Mouse (Mus musculus) CH12.LX (cell line): ENCODE data around the gene Gga1. TPM values are rescaled to one million over a fixed set of nuclear protein-coding genes. Genes with fewer than 3 reads are reported as not detected.

Experiments used
- DNase-seq: peaks from one replicate; pipeline ENCODE4 v3.0.0-alpha.2; 2013; ENCODE audit errors: extremely low read depth
- H3K27ac ChIP-seq: 2 replicates; pipeline ENCODE4 v1.5.1; 2012; ENCODE audit warnings: low read depth, mild to moderate bottlenecking, control low read depth, moderate library complexity; ENCODE audit not compliant: insufficient read depth
- H3K27me3 ChIP-seq: replicated peaks from 2 replicates; pipeline ENCODE3; 2012; ENCODE audit warnings: inconsistent platforms
- H3K36me3 ChIP-seq, 2 experiments: replicated peaks in 1 of 2; 2 replicates each; pipeline versions ENCODE3 to v1.6.1; 2012; ENCODE audit warnings: inconsistent platforms in 1 of 2, low read length in 1 of 2, mild to moderate bottlenecking in 1 of 2, mixed read lengths in 1 of 2, moderate library complexity in 1 of 2; ENCODE audit not compliant: control insufficient read depth in 1 of 2, insufficient read depth in 1 of 2
- H3K4me1 ChIP-seq, 2 experiments: 2 replicates each; pipeline ENCODE4 v1.6.1; 2012; ENCODE audit warnings: inconsistent platforms in 1 of 2, moderate library complexity in 1 of 2; ENCODE audit not compliant: insufficient read depth in 2 of 2, control insufficient read depth in 1 of 2
- H3K4me2 ChIP-seq: 2 replicates; pipeline ENCODE4 v1.6.1; 2012; ENCODE audit warnings: low read depth, mild to moderate bottlenecking, control low read depth; ENCODE audit not compliant: poor library complexity, insufficient read depth, severe bottlenecking
- H3K4me3 ChIP-seq, 3 experiments: fragments of 150-350 bp in 1 of 3; sonication (generic) in 1 of 3; replicated peaks in 1 of 3; 2 replicates each; pipeline versions ENCODE3 to v1.5.1; 2011 to 2012; ENCODE audit warnings: low read depth in 2 of 3, low read length in 2 of 3, mild to moderate bottlenecking in 2 of 3, moderate library complexity in 2 of 3, control low read depth in 1 of 3, improper control_type of control experiment in 1 of 3, inconsistent platforms in 1 of 3, mixed read lengths in 1 of 3; ENCODE audit not compliant: poor library complexity in 1 of 3
- H3K79me2 ChIP-seq: replicated peaks from 2 replicates; pipeline ENCODE4 v1.6.1; 2012; ENCODE audit warnings: mild to moderate bottlenecking, moderate library complexity; ENCODE audit not compliant: control insufficient read depth, poor library complexity, insufficient read depth, severe bottlenecking; ENCODE audit errors: extremely low read depth
- H3K9ac ChIP-seq: 2 replicates; pipeline ENCODE4 v1.6.1; 2012; ENCODE audit warnings: low read depth, mild to moderate bottlenecking, control low read depth, moderate library complexity; ENCODE audit not compliant: insufficient read depth
- H3K9me3 ChIP-seq: replicated peaks from 2 replicates; pipeline ENCODE3; 2012; ENCODE audit warnings: low read length, inconsistent platforms, mixed read lengths
- CHD2 ChIP-seq: IDR thresholded peaks from 2 replicates; pipeline ENCODE4 v1.6.1; 2011; ENCODE audit warnings: low read length, improper control_type of control experiment
- CTCF ChIP-seq, 2 experiments: IDR thresholded peaks in 1 of 2; conservative IDR thresholded peaks in 1 of 2; 2 replicates each; pipeline ENCODE4 v1.5.1; 2011 to 2012; ENCODE audit warnings: low read depth in 2 of 2, low read length in 2 of 2, improper control_type of control experiment in 1 of 2, inconsistent platforms in 1 of 2, mild to moderate bottlenecking in 1 of 2, moderate library complexity in 1 of 2
- ELF1 ChIP-seq: IDR thresholded peaks from 2 replicates; pipeline ENCODE4 v1.6.1; 2014; ENCODE audit warnings: low read depth, mild to moderate bottlenecking, inconsistent platforms, low read length, improper control_type of control experiment
- ETS1 ChIP-seq: conservative IDR thresholded peaks from 2 replicates; pipeline ENCODE4 v1.6.1; 2012; ENCODE audit warnings: low read depth, mild to moderate bottlenecking, inconsistent platforms, low read length, improper control_type of control experiment, moderate library complexity
- GABPA ChIP-seq: IDR thresholded peaks from 2 replicates; pipeline ENCODE4 v1.6.1; 2012; ENCODE audit warnings: low read depth, low read length, improper control_type of control experiment, inconsistent platforms; ENCODE audit not compliant: insufficient replicate concordance
- HCFC1 ChIP-seq: IDR thresholded peaks from 2 replicates; pipeline ENCODE4 v1.6.1; 2012; ENCODE audit warnings: low read depth, mild to moderate bottlenecking, inconsistent platforms, low read length, improper control_type of control experiment
- IRF4 ChIP-seq: IDR thresholded peaks from 2 replicates; pipeline ENCODE4 v1.6.1; 2014; ENCODE audit warnings: low read depth, mild to moderate bottlenecking, inconsistent platforms, low read length, improper control_type of control experiment
- KAT2A ChIP-seq: IDR thresholded peaks from 2 replicates; pipeline ENCODE4 v1.6.1; 2012; ENCODE audit warnings: low read length, improper control_type of control experiment, inconsistent platforms; ENCODE audit not compliant: insufficient replicate concordance
- MAX ChIP-seq: IDR thresholded peaks from 2 replicates; pipeline ENCODE4 v1.6.1; 2011; ENCODE audit warnings: low read length, improper control_type of control experiment
- MAZ ChIP-seq: IDR thresholded peaks from 2 replicates; pipeline ENCODE4 v1.6.1; 2012; ENCODE audit warnings: low read depth, mild to moderate bottlenecking, inconsistent platforms, low read length, improper control_type of control experiment, moderate library complexity
- MEF2A ChIP-seq: IDR thresholded peaks from 2 replicates; pipeline ENCODE4 v1.6.1; 2014; ENCODE audit warnings: low read depth, mild to moderate bottlenecking, inconsistent platforms, low read length, improper control_type of control experiment, borderline replicate concordance
- MYC ChIP-seq: IDR thresholded peaks from 2 replicates; pipeline ENCODE4 v1.6.1; 2011; ENCODE audit warnings: low read depth, mild to moderate bottlenecking, improper control_type of control experiment, low read length
- NELFE ChIP-seq: IDR thresholded peaks from 2 replicates; pipeline ENCODE4 v1.6.1; 2011; ENCODE audit warnings: low read depth, low read length, improper control_type of control experiment
- NRF1 ChIP-seq: IDR thresholded peaks from 2 replicates; pipeline ENCODE4 v1.6.1; 2014; ENCODE audit warnings: low read depth, mild to moderate bottlenecking, inconsistent platforms, low read length, improper control_type of control experiment, moderate library complexity
- POLR2A ChIP-seq: IDR thresholded peaks from 2 replicates; pipeline ENCODE4 v1.6.1; 2011; ENCODE audit warnings: low read depth, mild to moderate bottlenecking, improper control_type of control experiment, low read length
- RAD21 ChIP-seq: IDR thresholded peaks from 2 replicates; pipeline ENCODE4 v1.6.1; 2011; ENCODE audit warnings: low read depth, mild to moderate bottlenecking, low read length, improper control_type of control experiment, moderate library complexity
- SIN3A ChIP-seq: IDR thresholded peaks from 2 replicates; pipeline ENCODE4 v1.6.1; 2012; ENCODE audit warnings: low read length, improper control_type of control experiment, inconsistent platforms
- TBP ChIP-seq: conservative IDR thresholded peaks from 2 replicates; pipeline ENCODE4 v1.6.1; 2011; ENCODE audit warnings: low read depth, low read length, improper control_type of control experiment
- TCF12 ChIP-seq: IDR thresholded peaks from 2 replicates; pipeline ENCODE4 v1.6.1; 2014; ENCODE audit warnings: low read depth, mild to moderate bottlenecking, inconsistent platforms, low read length, improper control_type of control experiment
- UBTF ChIP-seq: IDR thresholded peaks from 2 replicates; pipeline ENCODE4 v1.6.1; 2012; ENCODE audit warnings: low read depth, mild to moderate bottlenecking, inconsistent platforms, low read length, improper control_type of control experiment, moderate library complexity
- USF2 ChIP-seq: conservative IDR thresholded peaks from 2 replicates; pipeline ENCODE4 v1.6.1; 2011; ENCODE audit warnings: low read depth, low read length, improper control_type of control experiment
- ZKSCAN1 ChIP-seq: IDR thresholded peaks from 2 replicates; pipeline ENCODE4 v1.6.1; 2012; ENCODE audit warnings: low read depth, inconsistent platforms, low read length, improper control_type of control experiment, borderline replicate concordance
- ZMIZ1 ChIP-seq: IDR thresholded peaks from 2 replicates; pipeline ENCODE4 v1.6.1; 2012; ENCODE audit warnings: low read depth, mild to moderate bottlenecking, inconsistent platforms, low read length, improper control_type of control experiment
- ZNF384 ChIP-seq: IDR thresholded peaks from 2 replicates; pipeline ENCODE4 v1.6.1; 2012; ENCODE audit warnings: low read depth, low read length, improper control_type of control experiment, inconsistent platforms
- dilution Hi-C: fragments of 300-500 bp; cut with MboI; formaldehyde crosslinking; loops from 2 replicates; pipeline ENCODE4 v1.14.3; 2020; ENCODE audit warnings: low sequenced_read_pairs; ENCODE audit not compliant: extremely low pct_unique_long_range_greater_than_20kb, extremely low pct_ligation_motif_present
- in situ Hi-C: fragments of 300-500 bp; cut with MboI; formaldehyde crosslinking; loops from 3 replicates; pipeline ENCODE4 v1.14.3; 2019; ENCODE audit warnings: low sequenced_read_pairs, low pct_ligation_motif_present, low pct_unique_long_range_greater_than_20kb, mixed read lengths
- polyA plus RNA-seq: library from polyadenylated mRNA; unstranded; fragments of >175 nt; gene quantifications from 2 replicates; pipeline ENCODE4 v1.2.1, GENCODE M21; 2012; ENCODE audit warnings: low read depth; ENCODE audit not compliant: insufficient read length
- total RNA-seq, 2 experiments: library from RNA; depleted of rRNA; stranded (reverse); fragments of 300-350 nt in 1 of 2; fragments of >200 nt in 1 of 2; gene quantifications; 2 replicates each; pipeline ENCODE4 v1.2.3; 2012 to 2014

Gga1 gene
- total RNA-seq (2012; rRNA removed) (13.7 and 14.1 TPM in 2 replicates), total RNA-seq (2014; rRNA removed) (4.6 and 5.7 TPM in 2 replicates), polyA plus RNA-seq (23.5 and 24.5 TPM in 2 replicates)

DNA sequence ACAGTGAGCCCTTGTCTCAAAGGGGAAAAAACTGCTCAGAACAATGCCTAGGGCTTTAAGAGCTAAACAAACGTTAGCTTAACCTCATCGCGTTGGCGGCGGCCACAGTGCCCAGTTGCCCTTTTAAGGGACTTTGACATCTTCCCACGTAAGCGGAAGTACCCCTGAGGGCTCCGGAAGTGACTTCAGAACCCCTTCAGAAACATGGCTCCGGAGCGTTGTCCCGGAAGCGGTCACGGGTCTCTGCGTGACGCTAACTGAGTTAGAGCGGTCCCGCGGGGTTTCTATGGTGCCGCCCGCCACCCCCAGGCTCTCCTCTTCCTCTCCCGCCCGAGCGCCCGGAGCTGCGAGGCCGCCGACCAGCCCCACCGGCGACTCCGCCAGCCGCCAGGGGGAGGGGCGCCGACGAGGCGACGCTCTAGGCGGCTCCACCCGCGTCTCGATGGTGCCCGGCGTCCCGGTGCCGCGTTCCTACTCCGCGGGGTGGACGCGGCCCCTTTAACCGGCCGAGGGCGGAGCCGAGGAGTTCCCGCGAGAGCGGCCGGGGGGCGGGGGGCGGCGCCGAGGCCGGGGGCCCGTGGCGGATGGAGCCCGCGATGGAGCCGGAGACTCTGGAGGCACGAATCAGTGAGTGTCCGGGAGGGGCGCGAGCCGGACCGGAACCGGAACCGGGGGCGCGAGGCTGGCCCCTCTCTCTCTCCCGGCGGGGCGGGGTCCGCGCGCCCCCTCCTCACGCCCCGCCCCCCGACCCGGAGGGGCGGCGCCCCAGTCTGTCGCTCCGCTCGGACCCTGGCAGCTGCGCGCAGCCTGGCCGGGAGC is at the start of gene Gga1:
Gene Gga1 (plus strand): TSS at position 200 of the 819 bp plus-strand sequence.
- peak within 1 kb of the TSS; percentile 90 for H3K9ac ChIP-seq
- H3K79me2 ChIP-seq: 0 out of 2 replicates have a peak, but pooled peaks cover 4% of the 10 kb centered on the region
- H3K4me3 ChIP-seq: peak within 1 kb of the TSS; percentile 49 to 75 (median 68)
- peak; percentile 97 for DNase-seq
- in situ Hi-C loops (no loop called here), dilution Hi-C loops (no loop called here)
- no peak for TF ChIP-seq RAD21
- TF ChIP-seq MYC: 0 out of 2 replicates have a peak, but pooled peaks have one; percentile 41
- peak; percentile 38; the same call in 1 of the 2 replicates for TF ChIP-seq IRF4
- TF ChIP-seq ZNF384: no peak
- peak; percentile 44 for TF ChIP-seq TCF12
- no peak for TF ChIP-seq MAX
- peak; percentile 43; the same call in 1 of the 2 replicates for TF ChIP-seq MEF2A
- TF ChIP-seq CHD2: peak; percentile 99
- TF ChIP-seq SIN3A: peak; percentile 90
- no peak for TF ChIP-seq ZKSCAN1
- TF ChIP-seq UBTF: no peak
- TF ChIP-seq POLR2A: peak; percentile 69
- TF ChIP-seq MAZ: peak; percentile 69
- peak; percentile 86 for TF ChIP-seq HCFC1
- TF ChIP-seq ELF1: peak; percentile 92
- no peak for TF ChIP-seq USF2
- TF ChIP-seq ETS1: peak; percentile 62
- TF ChIP-seq CTCF (conservative IDR thresholded peaks at IDR 0.05 in 1 of 2, IDR thresholded peaks at IDR 0.05 in 1 of 2; ENCODE audit: low read depth in 2 of 2, low read length in 2 of 2): peak in 1 of 2 experiments; percentile 20; a peak in 2 of 4 replicates
- TF ChIP-seq TBP: peak; percentile 84
- peak; percentile 98 for TF ChIP-seq GABPA
- peak; percentile 78; the same call in 1 of the 2 replicates for TF ChIP-seq KAT2A
- TF ChIP-seq ZMIZ1: peak; percentile 51
- TF ChIP-seq NELFE: peak; percentile 81
- peak; percentile 37; the same call in 1 of the 2 replicates for TF ChIP-seq NRF1
- H3K4me2 ChIP-seq: peak within 1 kb of the TSS; percentile 80
- H3K27ac ChIP-seq: peak within 1 kb of the TSS; percentile 78
- H3K27me3 ChIP-seq: peaks cover 29% of the 10 kb centered on the region
- peaks cover 0 to 28% of the 10 kb centered on the region in 2 experiments; a peak in 2 of 4 replicates for H3K4me1 ChIP-seq
- H3K9me3 ChIP-seq: no peaks in the 10 kb centered on the region
- H3K36me3 ChIP-seq: peaks cover 18 to 32% of the 10 kb centered on the region in 2 experiments
